Mouse (Mus musculus): ENCODE measurements around the gene Cckar. TPM values are rescaled to one million over a fixed set of nuclear protein-coding genes. Genes with fewer than 3 reads are reported as not detected.
"Not testable (repeated sequence)": the region's sequence is repeated elsewhere in the genome, so short reads cannot be mapped to it uniquely, and the experiment has no call there.

Gene Cckar
- polyA plus RNA-seq, 1 experiment from 2014 or later: 1.1 TPM

- Histone ChIP-seq H3K9ac (replicated peaks; ENCODE audit: low read length) (no peak overlapping the region), H3K27ac (replicated peaks; ENCODE audit: low read depth, low read length) (no peak overlapping the region), H3K27me3 (ENCODE audit: control insufficient read depth, insufficient read depth, low read length) (no peaks in the 10 kb centered on the region), H3K4me1 (ENCODE audit: control insufficient read depth, insufficient read depth, low read length) (no peaks in the 10 kb centered on the region), H3K36me3 (ENCODE audit: control insufficient read depth, insufficient read depth, low read length) (no peaks in the 10 kb centered on the region), H3K4me3 (replicated peaks; ENCODE audit: low read depth, low read length) (no peak overlapping the region), H3K9me3 (ENCODE audit: control insufficient read depth, low read length) (no peaks in the 10 kb centered on the region), H3K4me2 (ENCODE audit: low read length) (no peak overlapping the region)
- WGBS: 72% methylated on average over 3 of the region's 3 CpGs
- ATAC-seq (ENCODE audit: low FRiP score, low TSS enrichment) (no peak), DNase-seq (peak; percentile 21)
Measured at GRCm38 (mm10) chr5:53683916-53684315, 23.6 kb downstream of the Cckar start.

GRCm38 (mm10) chr5:53679651-53680050 lies 27.9 kb downstream of the Cckar start:
- no peak overlapping the region for H3K9ac ChIP-seq (replicated peaks; ENCODE audit: low read length)
- no peak for DNase-seq
- no peaks in the 10 kb centered on the region for H3K27me3 ChIP-seq (ENCODE audit: control insufficient read depth, insufficient read depth, low read length)
- H3K9me3 ChIP-seq (ENCODE audit: control insufficient read depth, low read length): no peaks in the 10 kb centered on the region
- no peaks in the 10 kb centered on the region for H3K36me3 ChIP-seq (ENCODE audit: control insufficient read depth, insufficient read depth, low read length)
- ATAC-seq (ENCODE audit: low FRiP score, low TSS enrichment): no peak
- H3K4me2 ChIP-seq (ENCODE audit: low read length): no peak overlapping the region
- 75% methylated on average over 6 of the region's 6 CpGs for WGBS
- H3K4me3 ChIP-seq (replicated peaks; ENCODE audit: low read depth, low read length): no peak overlapping the region
- H3K4me1 ChIP-seq (ENCODE audit: control insufficient read depth, insufficient read depth, low read length): no peaks in the 10 kb centered on the region
- H3K27ac ChIP-seq (replicated peaks; ENCODE audit: low read depth, low read length): no peak overlapping the region

- Histone ChIP-seq H3K27ac (replicated peaks; ENCODE audit: low read depth, low read length) (no peak overlapping the region), H3K27me3 (ENCODE audit: control insufficient read depth, insufficient read depth, low read length) (no peaks in the 10 kb centered on the region), H3K36me3 (ENCODE audit: control insufficient read depth, insufficient read depth, low read length) (no peaks in the 10 kb centered on the region), H3K9ac (replicated peaks; ENCODE audit: low read length) (no peak overlapping the region), H3K9me3 (ENCODE audit: control insufficient read depth, low read length) (no peaks in the 10 kb centered on the region), H3K4me1 (ENCODE audit: control insufficient read depth, insufficient read depth, low read length) (no peaks in the 10 kb centered on the region), H3K4me2 (ENCODE audit: low read length) (no peak overlapping the region; the same call in 1 of the 2 replicates), H3K4me3 (replicated peaks; ENCODE audit: low read depth, low read length) (no peak overlapping the region)
- WGBS: 42% methylated on average over 13 of the region's 13 CpGs
- ATAC-seq (ENCODE audit: low FRiP score, low TSS enrichment) (no peak), DNase-seq (peak; percentile 41)
Measured at GRCm38 (mm10) chr5:53678036-53678767, 29.3 kb downstream of the Cckar start.

- Histone ChIP-seq H3K4me2 (ENCODE audit: low read length) (no peak overlapping the region), H3K9ac (replicated peaks; ENCODE audit: low read length) (no peak overlapping the region), H3K36me3 (ENCODE audit: control insufficient read depth, insufficient read depth, low read length) (no peaks in the 10 kb centered on the region), H3K27ac (replicated peaks; ENCODE audit: low read depth, low read length) (no peak overlapping the region), H3K27me3 (ENCODE audit: control insufficient read depth, insufficient read depth, low read length) (no peaks in the 10 kb centered on the region), H3K4me3 (replicated peaks; ENCODE audit: low read depth, low read length) (no peak overlapping the region), H3K9me3 (ENCODE audit: control insufficient read depth, low read length) (no peaks in the 10 kb centered on the region), H3K4me1 (ENCODE audit: control insufficient read depth, insufficient read depth, low read length) (no peaks in the 10 kb centered on the region)
- WGBS: 87% methylated on average over 8 of the region's 8 CpGs
- DNase-seq (no peak), ATAC-seq (ENCODE audit: low FRiP score, low TSS enrichment) (no peak)
Measured at GRCm38 (mm10) chr5:53676671-53677070, 30.8 kb downstream of the Cckar start.

GRCm38 (mm10) chr5:53673493-53674150 lies 33.9 kb downstream of the Cckar start:
- H3K9me3 ChIP-seq (ENCODE audit: control insufficient read depth, low read length); H3K4me2 ChIP-seq (ENCODE audit: low read length): not testable (repeated sequence)

GRCm38 (mm10) chr5:53672352-53672751 lies 35.2 kb downstream of the Cckar start:
- Histone ChIP-seq H3K9me3 (ENCODE audit: control insufficient read depth, low read length) (no peaks in the 10 kb centered on the region), H3K9ac (replicated peaks; ENCODE audit: low read length) (no peak overlapping the region), H3K4me3 (replicated peaks; ENCODE audit: low read depth, low read length) (no peak overlapping the region), H3K27ac (replicated peaks; ENCODE audit: low read depth, low read length) (no peak overlapping the region), H3K27me3 (ENCODE audit: control insufficient read depth, insufficient read depth, low read length) (no peaks in the 10 kb centered on the region), H3K4me2 (ENCODE audit: low read length) (no peak overlapping the region), H3K4me1 (ENCODE audit: control insufficient read depth, insufficient read depth, low read length) (no peaks in the 10 kb centered on the region), H3K36me3 (ENCODE audit: control insufficient read depth, insufficient read depth, low read length) (no peaks in the 10 kb centered on the region)
- DNase-seq: peak; percentile 86
- ATAC-seq (ENCODE audit: low FRiP score, low TSS enrichment): peak; percentile 67
- 34% methylated on average over 5 of the region's 5 CpGs for WGBS

More at GRCm38 (mm10) chr5:53673493-53674150, 33.9 kb downstream of the Cckar start:
- not testable (repeated sequence) for H3K4me1 ChIP-seq (ENCODE audit: control insufficient read depth, insufficient read depth, low read length); H3K4me3 ChIP-seq (replicated peaks; ENCODE audit: low read depth, low read length); H3K27me3 ChIP-seq (ENCODE audit: control insufficient read depth, insufficient read depth, low read length); H3K27ac ChIP-seq (replicated peaks; ENCODE audit: low read depth, low read length); H3K36me3 ChIP-seq (ENCODE audit: control insufficient read depth, insufficient read depth, low read length); DNase-seq; H3K9ac ChIP-seq (replicated peaks; ENCODE audit: low read length); ATAC-seq (ENCODE audit: low FRiP score, low TSS enrichment)
- 92% methylated on average over 5 of the region's 6 CpGs for WGBS

- DNase-seq (no peak), ATAC-seq (ENCODE audit: low FRiP score, low TSS enrichment) (no peak)
- H3K9ac ChIP-seq (replicated peaks; ENCODE audit: low read length): no peak overlapping the region
- H3K36me3 ChIP-seq (ENCODE audit: control insufficient read depth, insufficient read depth, low read length): no peaks in the 10 kb centered on the region
- H3K4me2 ChIP-seq (ENCODE audit: low read length): no peak overlapping the region
- H3K9me3 ChIP-seq (ENCODE audit: control insufficient read depth, low read length): no peaks in the 10 kb centered on the region
- no peak overlapping the region for H3K4me3 ChIP-seq (replicated peaks; ENCODE audit: low read depth, low read length)
- no peak overlapping the region for H3K27ac ChIP-seq (replicated peaks; ENCODE audit: low read depth, low read length)
- no peaks in the 10 kb centered on the region for H3K27me3 ChIP-seq (ENCODE audit: control insufficient read depth, insufficient read depth, low read length)
- no peaks in the 10 kb centered on the region for H3K4me1 ChIP-seq (ENCODE audit: control insufficient read depth, insufficient read depth, low read length)
- WGBS: 55% methylated on average over 4 of the region's 4 CpGs
Measured at GRCm38 (mm10) chr5:53671507-53671906, 36.0 kb downstream of the Cckar start.

- Histone ChIP-seq H3K9me3 (ENCODE audit: control insufficient read depth, low read length) (no peaks in the 10 kb centered on the region), H3K4me2 (ENCODE audit: low read length) (no peak overlapping the region), H3K4me3 (replicated peaks; ENCODE audit: low read depth, low read length) (no peak overlapping the region), H3K4me1 (ENCODE audit: control insufficient read depth, insufficient read depth, low read length) (no peaks in the 10 kb centered on the region), H3K27ac (replicated peaks; ENCODE audit: low read depth, low read length) (no peak overlapping the region), H3K36me3 (ENCODE audit: control insufficient read depth, insufficient read depth, low read length) (no peaks in the 10 kb centered on the region), H3K27me3 (ENCODE audit: control insufficient read depth, insufficient read depth, low read length) (no peaks in the 10 kb centered on the region), H3K9ac (replicated peaks; ENCODE audit: low read length) (no peak overlapping the region)
- DNase-seq (no peak), ATAC-seq (ENCODE audit: low FRiP score, low TSS enrichment) (no peak)
- 94% methylated on average over 10 of the region's 10 CpGs for WGBS
Measured at GRCm38 (mm10) chr5:53670321-53670938, 37.1 kb downstream of the Cckar start.
